Mouse (Mus musculus): ENCODE results near the gene Tns4. TPM values are rescaled to one million over a fixed set of nuclear protein-coding genes. Genes with fewer than 3 reads are reported as not detected.
A peak's percentile ranks its signal among the peaks of the same experiment; 100 is the strongest.

Tns4 gene
- total RNA-seq, 1 experiment: 1.2 TPM

DNA sequence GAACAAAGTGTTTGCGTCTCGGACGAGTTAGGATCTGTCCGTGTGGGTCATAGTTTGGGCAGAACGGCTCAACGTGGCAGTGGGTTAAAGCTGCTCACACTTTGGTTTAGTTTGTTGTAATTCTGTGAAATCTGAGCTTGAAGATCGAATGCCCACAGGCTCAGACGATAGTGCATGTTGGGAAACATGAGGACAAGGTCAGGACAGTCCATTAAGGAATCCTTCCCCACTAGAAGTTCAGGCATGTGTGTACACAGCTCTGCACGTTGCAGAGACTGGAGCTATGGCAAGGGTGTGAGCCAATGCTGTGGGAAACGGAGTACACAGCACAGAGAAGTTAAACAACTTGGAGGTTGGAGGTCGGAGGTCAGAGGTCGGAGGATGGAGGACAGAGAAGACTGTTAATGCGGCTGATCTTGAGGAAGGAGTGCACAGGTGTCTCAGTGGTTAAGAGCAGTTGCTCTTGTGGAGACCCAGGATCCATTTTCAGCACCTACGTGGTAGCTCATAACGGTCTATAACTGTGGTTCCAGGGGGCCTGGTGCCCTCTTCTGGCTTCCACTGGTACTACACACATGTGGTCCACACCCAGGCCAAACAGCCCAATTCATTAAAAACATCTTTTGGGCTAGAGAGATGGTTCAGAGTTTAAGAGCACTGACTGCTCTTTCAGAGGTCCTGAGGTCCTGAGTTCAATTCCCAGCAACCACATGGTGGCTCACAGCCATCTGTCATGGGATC, 21.4 kb upstream of the Tns4 start:
- no peak overlapping the region for H3K4me3 ChIP-seq (ENCODE audit: insufficient read depth in 1 of 2, low read depth in 1 of 2, low read length in 2 of 2, poor library complexity in 1 of 2, severe bottlenecking in 1 of 2)
- H3K9me3 ChIP-seq (ENCODE audit: control insufficient read depth, insufficient read depth, low read depth, low read length): no peaks in the 10 kb centered on the region
- H3K9ac ChIP-seq (ENCODE audit: insufficient read depth, low read depth, low read length, poor library complexity, severe bottlenecking): no peak overlapping the region
- peaks cover 0 to 15% of the 10 kb centered on the region in 2 experiments; a peak in 2 of 4 replicates for H3K4me1 ChIP-seq (ENCODE audit: control insufficient read depth in 2 of 2, insufficient read depth in 2 of 2, low read length in 2 of 2, poor library complexity in 1 of 2)
- no peak overlapping the region for H3K27ac ChIP-seq (ENCODE audit: insufficient read depth, low read depth, low read length, poor library complexity, severe bottlenecking)
- DNase-seq (ENCODE audit: low read depth, low spot score): no peak
- TF ChIP-seq ZNF384 (IDR thresholded peaks at IDR 0.05; ENCODE audit: low read depth, low read length): no peak
- 0 out of 2 replicates have a peak, but pooled peaks have one; percentile 2 for TF ChIP-seq ZC3H11A (IDR thresholded peaks at IDR 0.05; ENCODE audit: borderline replicate concordance, low read depth, low read length)
- in situ Hi-C loops (cut with MboI; ENCODE audit: low sequenced_read_pairs in 2 of 2, unreplicated experiment in 2 of 2): no loop called here
- no peaks in the 10 kb centered on the region for H3K36me3 ChIP-seq (ENCODE audit: control insufficient read depth, insufficient read depth, low read length, poor library complexity, severe bottlenecking)

GRCm38 (mm10) chr11:99108296-99108695, 19.2 kb upstream of the Tns4 start:
- in situ Hi-C loops (cut with MboI; ENCODE audit: low sequenced_read_pairs in 2 of 2, unreplicated experiment in 2 of 2): no loop called here
- Histone ChIP-seq H3K4me3 (ENCODE audit: insufficient read depth in 1 of 2, low read depth in 1 of 2, low read length in 2 of 2, poor library complexity in 1 of 2, severe bottlenecking in 1 of 2) (no peak overlapping the region), H3K36me3 (ENCODE audit: control insufficient read depth, insufficient read depth, low read length, poor library complexity, severe bottlenecking) (no peaks in the 10 kb centered on the region), H3K27ac (ENCODE audit: insufficient read depth, low read depth, low read length, poor library complexity, severe bottlenecking) (no peak overlapping the region), H3K9ac (ENCODE audit: insufficient read depth, low read depth, low read length, poor library complexity, severe bottlenecking) (no peak overlapping the region), H3K4me1 (ENCODE audit: control insufficient read depth in 2 of 2, insufficient read depth in 2 of 2, low read length in 2 of 2, poor library complexity in 1 of 2) (peaks cover 0 to 15% of the 10 kb centered on the region in 2 experiments; a peak in 2 of 4 replicates), H3K9me3 (ENCODE audit: control insufficient read depth, insufficient read depth, low read depth, low read length) (no peaks in the 10 kb centered on the region)
- TF ChIP-seq ZNF384 (IDR thresholded peaks at IDR 0.05; ENCODE audit: low read depth, low read length): no peak
- TF ChIP-seq CHD2 (IDR thresholded peaks at IDR 0.05; ENCODE audit: low read depth, low read length): no peak
- no peak for TF ChIP-seq MAFK (IDR thresholded peaks at IDR 0.05; ENCODE audit: insufficient read depth, low read depth, low read length)
- TF ChIP-seq ZC3H11A (IDR thresholded peaks at IDR 0.05; ENCODE audit: borderline replicate concordance, low read depth, low read length): no peak
- TF ChIP-seq HCFC1 (IDR thresholded peaks at IDR 0.05; ENCODE audit: borderline replicate concordance, insufficient read depth, low read length): no peak
- no peak for DNase-seq (ENCODE audit: low read depth, low spot score)

DNA sequence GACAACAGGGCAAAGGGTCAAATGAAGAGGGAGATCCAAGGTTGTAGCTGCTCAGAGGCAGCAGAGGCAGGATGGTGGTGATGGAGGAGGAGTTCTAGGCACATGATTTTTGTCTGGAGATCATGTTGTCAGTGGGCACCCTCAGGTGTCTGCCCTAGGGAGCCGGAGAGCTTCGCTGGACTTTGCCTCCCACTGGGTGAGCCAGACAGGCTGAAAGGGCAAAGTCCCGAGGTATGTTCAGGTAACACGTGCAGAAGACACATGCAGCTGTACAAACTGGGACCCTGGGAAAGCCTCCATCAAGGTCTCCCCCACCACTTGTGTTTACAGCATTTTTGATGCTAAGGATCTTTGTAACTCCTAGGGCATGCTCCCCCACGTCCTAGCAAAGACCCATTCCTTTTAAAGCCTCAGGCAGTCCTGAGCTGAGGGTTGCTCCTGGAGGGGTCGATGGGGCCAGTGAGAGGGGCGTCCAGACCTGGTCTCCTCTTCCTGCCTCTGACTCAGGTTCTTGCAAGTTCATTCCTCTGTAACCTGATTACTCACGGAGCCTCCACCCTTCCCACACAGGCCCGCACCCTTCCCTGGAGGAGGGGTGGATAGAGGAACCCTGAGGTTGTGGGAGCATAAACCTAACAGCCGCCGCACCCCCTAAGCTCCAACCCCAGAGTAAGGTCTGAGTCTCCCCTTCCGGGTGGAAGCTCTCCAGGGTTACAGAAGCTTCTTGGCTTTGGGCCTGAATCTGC, 17.0 kb upstream of the Tns4 start:
- Histone ChIP-seq H3K4me3 (ENCODE audit: insufficient read depth in 1 of 2, low read depth in 1 of 2, low read length in 2 of 2, poor library complexity in 1 of 2, severe bottlenecking in 1 of 2) (no peak overlapping the region), H3K36me3 (ENCODE audit: control insufficient read depth, insufficient read depth, low read length, poor library complexity, severe bottlenecking) (no peaks in the 10 kb centered on the region), H3K9ac (ENCODE audit: insufficient read depth, low read depth, low read length, poor library complexity, severe bottlenecking) (no peak overlapping the region), H3K27ac (ENCODE audit: insufficient read depth, low read depth, low read length, poor library complexity, severe bottlenecking) (no peak overlapping the region), H3K9me3 (ENCODE audit: control insufficient read depth, insufficient read depth, low read depth, low read length) (no peaks in the 10 kb centered on the region), H3K4me1 (ENCODE audit: control insufficient read depth in 2 of 2, insufficient read depth in 2 of 2, low read length in 2 of 2, poor library complexity in 1 of 2) (peaks cover 0 to 18% of the 10 kb centered on the region in 2 experiments; a peak in 2 of 4 replicates)
- no peak for DNase-seq (ENCODE audit: low read depth, low spot score)
- in situ Hi-C loops (cut with MboI; ENCODE audit: low sequenced_read_pairs in 2 of 2, unreplicated experiment in 2 of 2): no loop called here
- no peak for TF ChIP-seq HCFC1 (IDR thresholded peaks at IDR 0.05; ENCODE audit: borderline replicate concordance, insufficient read depth, low read length)
- TF ChIP-seq ZC3H11A (IDR thresholded peaks at IDR 0.05; ENCODE audit: borderline replicate concordance, low read depth, low read length): no peak
- no peak for TF ChIP-seq CHD2 (IDR thresholded peaks at IDR 0.05; ENCODE audit: low read depth, low read length)
- TF ChIP-seq ZNF384 (IDR thresholded peaks at IDR 0.05; ENCODE audit: low read depth, low read length): no peak
- no peak for TF ChIP-seq MAFK (IDR thresholded peaks at IDR 0.05; ENCODE audit: insufficient read depth, low read depth, low read length)

GRCm38 (mm10) chr11:99104609-99105410, 15.7 kb upstream of the Tns4 start:
- DNase-seq (ENCODE audit: low read depth, low spot score): no peak
- TF ChIP-seq ZC3H11A (IDR thresholded peaks at IDR 0.05; ENCODE audit: borderline replicate concordance, low read depth, low read length) (no peak), MAFK (IDR thresholded peaks at IDR 0.05; ENCODE audit: insufficient read depth, low read depth, low read length) (no peak), CHD2 (IDR thresholded peaks at IDR 0.05; ENCODE audit: low read depth, low read length) (no peak), HCFC1 (IDR thresholded peaks at IDR 0.05; ENCODE audit: borderline replicate concordance, insufficient read depth, low read length) (no peak), ZNF384 (IDR thresholded peaks at IDR 0.05; ENCODE audit: low read depth, low read length) (no peak)
- H3K9me3 ChIP-seq (ENCODE audit: control insufficient read depth, insufficient read depth, low read depth, low read length): no peaks in the 10 kb centered on the region
- H3K9ac ChIP-seq (ENCODE audit: insufficient read depth, low read depth, low read length, poor library complexity, severe bottlenecking): no peak overlapping the region
- in situ Hi-C loops (cut with MboI; ENCODE audit: low sequenced_read_pairs in 2 of 2, unreplicated experiment in 2 of 2): no loop called here
- peaks cover 0 to 20% of the 10 kb centered on the region in 2 experiments; a peak in 2 of 4 replicates for H3K4me1 ChIP-seq (ENCODE audit: control insufficient read depth in 2 of 2, insufficient read depth in 2 of 2, low read length in 2 of 2, poor library complexity in 1 of 2)
- H3K36me3 ChIP-seq (ENCODE audit: control insufficient read depth, insufficient read depth, low read length, poor library complexity, severe bottlenecking): no peaks in the 10 kb centered on the region
- no peak overlapping the region for H3K27ac ChIP-seq (ENCODE audit: insufficient read depth, low read depth, low read length, poor library complexity, severe bottlenecking)
- no peak overlapping the region for H3K4me3 ChIP-seq (ENCODE audit: insufficient read depth in 1 of 2, low read depth in 1 of 2, low read length in 2 of 2, poor library complexity in 1 of 2, severe bottlenecking in 1 of 2)

Data from ES-E14 (cell line).